Mouse (Mus musculus) spleen, adult 2 months (tissue): ENCODE data around the gene 1700016D06Rik.

Source experiments
- CTCF ChIP-seq: fragments of 200-500 bp; IDR thresholded peaks from 2 replicates; pipeline ENCODE4 v1.5.1; 2011; ENCODE audit warnings: mild to moderate bottlenecking, inconsistent platforms; ENCODE audit not compliant: insufficient read depth, insufficient read length, insufficient replicate concordance; ENCODE audit errors: extremely low read depth
- POLR2A ChIP-seq: fragments of 200-500 bp; IDR thresholded peaks from 2 replicates; pipeline ENCODE4 v1.6.1; 2011; ENCODE audit warnings: low read depth, low read length, inconsistent platforms

GRCm38 (mm10) chr8:11717194-11717593 is 16.3 kb upstream of the 1700016D06Rik start:
- TF ChIP-seq CTCF (no peak), POLR2A (no peak)
